Mouse (Mus musculus): ENCODE data around the gene Wrap73. TPM values are rescaled to one million over a fixed set of nuclear protein-coding genes. Genes with fewer than 3 reads are reported as not detected.
A peak's percentile ranks its signal among the peaks of the same experiment; 100 is the strongest.

Wrap73 gene
- 47.8 and 50.9 TPM in 2 replicates for polyA plus RNA-seq (2015; fragmentation: Nextera tagmentation; extraction: Ambion mirVana)

GRCm38 (mm10) chr4:154142211-154143040 lies at the start of gene Wrap73:
Wrap73 (plus strand) TSS chr4:154142372.
- H3K27me3 ChIP-seq: peaks cover 45% of the 10 kb centered on the region
- WGBS: 2% methylated on average over 49 of the region's 49 CpGs
- H3K9me3 ChIP-seq: no peaks in the 10 kb centered on the region
- H3K27ac ChIP-seq: peak within 1 kb of the TSS; percentile 57; the same call in 1 of the 2 replicates
- ATAC-seq: peak; percentile 94
- H3K4me1 ChIP-seq (replicated peaks): peaks cover 44% of the 10 kb centered on the region
- peak within 1 kb of the TSS; percentile 77 for H3K9ac ChIP-seq (replicated peaks)
- peak within 1 kb of the TSS; percentile 67 for H3K4me3 ChIP-seq (replicated peaks)
- H3K4me2 ChIP-seq (replicated peaks): peak within 1 kb of the TSS; percentile 68
- peaks cover 19% of the 10 kb centered on the region for H3K36me3 ChIP-seq

- Histone ChIP-seq H3K9me3 (no peaks in the 10 kb centered on the region), H3K4me2 (replicated peaks) (no peak overlapping the region), H3K27me3 (no peaks in the 10 kb centered on the region; the same call in 1 of the 2 replicates), H3K9ac (replicated peaks) (no peak overlapping the region), H3K36me3 (no peaks in the 10 kb centered on the region), H3K4me1 (replicated peaks) (peaks cover 7% of the 10 kb centered on the region), H3K4me3 (replicated peaks) (no peak overlapping the region), H3K27ac (no peak overlapping the region)
- WGBS: 27% methylated on average over 9 of the region's 9 CpGs
- ATAC-seq: no peak
These were observed 49.0 kb upstream of the Wrap73 start for GRCm38 (mm10) chr4:154093210-154093609.

- Histone ChIP-seq H3K36me3 (no peaks in the 10 kb centered on the region), H3K4me1 (replicated peaks) (peaks cover 7% of the 10 kb centered on the region), H3K4me3 (replicated peaks) (no peak overlapping the region), H3K4me2 (replicated peaks) (no peak overlapping the region), H3K9me3 (no peaks in the 10 kb centered on the region), H3K27me3 (peaks cover 5% of the 10 kb centered on the region; the same call in 1 of the 2 replicates), H3K27ac (no peak overlapping the region), H3K9ac (replicated peaks) (no peak overlapping the region)
- 24% methylated on average over 6 of the region's 6 CpGs for WGBS
- no peak for ATAC-seq
These were observed 46.1 kb upstream of the Wrap73 start for GRCm38 (mm10) chr4:154096111-154096510.

- Histone ChIP-seq H3K9ac (replicated peaks) (no peak overlapping the region), H3K4me1 (replicated peaks) (peaks cover 7% of the 10 kb centered on the region), H3K4me2 (replicated peaks) (no peak overlapping the region), H3K4me3 (replicated peaks) (no peak overlapping the region), H3K27me3 (peaks cover 17% of the 10 kb centered on the region), H3K27ac (no peak overlapping the region), H3K9me3 (no peaks in the 10 kb centered on the region), H3K36me3 (no peaks in the 10 kb centered on the region)
- 64% methylated on average over 7 of the region's 7 CpGs for WGBS
- no peak for ATAC-seq
These were observed 42.8 kb upstream of the Wrap73 start for GRCm38 (mm10) chr4:154099361-154099760.

GRCm38 (mm10) chr4:154103386-154103785 lies 38.8 kb upstream of the Wrap73 start:
- WGBS: 75% methylated on average over 8 of the region's 8 CpGs
- Histone ChIP-seq H3K36me3 (no peaks in the 10 kb centered on the region), H3K4me1 (replicated peaks) (peaks cover 4% of the 10 kb centered on the region; the same call in 1 of the 2 replicates), H3K4me2 (replicated peaks) (no peak overlapping the region), H3K9me3 (no peaks in the 10 kb centered on the region), H3K9ac (replicated peaks) (no peak overlapping the region), H3K27me3 (peaks cover 32% of the 10 kb centered on the region), H3K4me3 (replicated peaks) (no peak overlapping the region), H3K27ac (no peak overlapping the region)
- no peak for ATAC-seq

- Histone ChIP-seq H3K36me3 (no peaks in the 10 kb centered on the region), H3K27me3 (peaks cover 32% of the 10 kb centered on the region), H3K9ac (replicated peaks) (no peak overlapping the region), H3K9me3 (no peaks in the 10 kb centered on the region), H3K4me3 (replicated peaks) (no peak overlapping the region), H3K4me1 (replicated peaks) (peaks cover 4% of the 10 kb centered on the region; the same call in 1 of the 2 replicates), H3K4me2 (replicated peaks) (no peak overlapping the region), H3K27ac (no peak overlapping the region)
- ATAC-seq: no peak
- 92% methylated on average over 10 of the region's 10 CpGs for WGBS
These were observed 38.3 kb upstream of the Wrap73 start for GRCm38 (mm10) chr4:154103912-154104311.

- ATAC-seq: peak; percentile 63
- peaks cover 30% of the 10 kb centered on the region for H3K27me3 ChIP-seq
- no peak overlapping the region for H3K4me3 ChIP-seq (replicated peaks)
- no peak overlapping the region for H3K27ac ChIP-seq
- WGBS: 28% methylated on average over 20 of the region's 20 CpGs
- H3K9me3 ChIP-seq: no peaks in the 10 kb centered on the region
- 0 out of 2 replicates have a peak overlapping the region, but pooled peaks have one; percentile 2 for H3K9ac ChIP-seq (replicated peaks)
- H3K4me2 ChIP-seq (replicated peaks): peak overlapping the region; percentile 30
- H3K36me3 ChIP-seq: no peaks in the 10 kb centered on the region
- H3K4me1 ChIP-seq (replicated peaks): peaks cover 4% of the 10 kb centered on the region; the same call in 1 of the 2 replicates
These were observed 36.7 kb upstream of the Wrap73 start for GRCm38 (mm10) chr4:154105381-154106001.

- Histone ChIP-seq H3K4me3 (replicated peaks) (no peak overlapping the region), H3K9ac (replicated peaks) (no peak overlapping the region), H3K4me2 (replicated peaks) (no peak overlapping the region), H3K27me3 (peaks cover 36% of the 10 kb centered on the region), H3K27ac (no peak overlapping the region), H3K4me1 (replicated peaks) (peaks cover 4% of the 10 kb centered on the region; the same call in 1 of the 2 replicates), H3K36me3 (no peaks in the 10 kb centered on the region), H3K9me3 (no peaks in the 10 kb centered on the region)
- no peak for ATAC-seq
- 79% methylated on average over 13 of the region's 13 CpGs for WGBS
These were observed 35.6 kb upstream of the Wrap73 start for GRCm38 (mm10) chr4:154106497-154107061.

- H3K4me2 ChIP-seq (replicated peaks): no peak overlapping the region
- no peak overlapping the region for H3K9ac ChIP-seq (replicated peaks)
- H3K27ac ChIP-seq: no peak overlapping the region
- no peak for ATAC-seq
- no peaks in the 10 kb centered on the region for H3K9me3 ChIP-seq
- H3K4me3 ChIP-seq (replicated peaks): no peak overlapping the region
- no peaks in the 10 kb centered on the region for H3K36me3 ChIP-seq
- 64% methylated on average over 18 of the region's 18 CpGs for WGBS
- H3K27me3 ChIP-seq: peaks cover 26% of the 10 kb centered on the region
- peaks cover 4% of the 10 kb centered on the region; the same call in 1 of the 2 replicates for H3K4me1 ChIP-seq (replicated peaks)
These were observed 32.8 kb upstream of the Wrap73 start for GRCm38 (mm10) chr4:154109216-154109849.

- ATAC-seq: no peak
- peaks cover 23% of the 10 kb centered on the region for H3K27me3 ChIP-seq
- no peak overlapping the region for H3K27ac ChIP-seq
- H3K4me3 ChIP-seq (replicated peaks): no peak overlapping the region
- H3K9me3 ChIP-seq: no peaks in the 10 kb centered on the region
- peaks cover 4% of the 10 kb centered on the region; the same call in 1 of the 2 replicates for H3K4me1 ChIP-seq (replicated peaks)
- H3K36me3 ChIP-seq: no peaks in the 10 kb centered on the region
- H3K9ac ChIP-seq (replicated peaks): no peak overlapping the region
- WGBS: 82% methylated on average over 11 of the region's 11 CpGs
- no peak overlapping the region for H3K4me2 ChIP-seq (replicated peaks)
These were observed 32.3 kb upstream of the Wrap73 start for GRCm38 (mm10) chr4:154109850-154110243.

- Histone ChIP-seq H3K9me3 (no peaks in the 10 kb centered on the region), H3K27me3 (peaks cover 6% of the 10 kb centered on the region; the same call in 1 of the 2 replicates), H3K4me2 (replicated peaks) (no peak overlapping the region), H3K9ac (replicated peaks) (no peak overlapping the region), H3K4me1 (replicated peaks) (no peaks in the 10 kb centered on the region), H3K27ac (no peak overlapping the region), H3K4me3 (replicated peaks) (no peak overlapping the region), H3K36me3 (no peaks in the 10 kb centered on the region)
- ATAC-seq: no peak
- WGBS: 53% methylated on average over 7 of the region's 7 CpGs
These were observed 25.8 kb upstream of the Wrap73 start for GRCm38 (mm10) chr4:154116421-154116820.

Measured in midbrain, embryonic 13.5 days (tissue).